Mouse (Mus musculus) Muller cell, postnatal 12 days (primary cell): ENCODE measurements around the gene Ctnnd2.
A peak's percentile ranks its signal among the peaks of the same experiment; 100 is the strongest.

Experiments used
- DNase-seq: peaks from one replicate; pipeline ENCODE4 v3.0.0-alpha.2; 2015; ENCODE audit errors: inconsistent ontology term

Ctnnd2 gene

GRCm38 (mm10) chr15:30240881-30241280 lies 68.5 kb downstream of the Ctnnd2 start:
- no peak for DNase-seq

- no peak for DNase-seq
These were observed 96.4 kb downstream of the Ctnnd2 start for GRCm38 (mm10) chr15:30268822-30269221.

- peak; percentile 31 for DNase-seq
These were observed 98.8 kb downstream of the Ctnnd2 start for GRCm38 (mm10) chr15:30271141-30271572.

GRCm38 (mm10) chr15:30272326-30272725 lies 99.9 kb downstream of the Ctnnd2 start:
- no peak for DNase-seq

- no peak for DNase-seq
These were observed 103.3 kb downstream of the Ctnnd2 start for GRCm38 (mm10) chr15:30275721-30276120.

GRCm38 (mm10) chr15:30276691-30277090 lies 104.3 kb downstream of the Ctnnd2 start:
- DNase-seq: peak; percentile 73

- DNase-seq: no peak
These were observed 106.2 kb downstream of the Ctnnd2 start for GRCm38 (mm10) chr15:30278610-30279009.

GRCm38 (mm10) chr15:30285572-30286244 lies 113.3 kb downstream of the Ctnnd2 start:
- peak; percentile 33 for DNase-seq

GRCm38 (mm10) chr15:30286245-30286642 lies 113.9 kb downstream of the Ctnnd2 start:
- no peak for DNase-seq

- DNase-seq: no peak
These were observed 130.4 kb downstream of the Ctnnd2 start for GRCm38 (mm10) chr15:30302824-30303223.

- DNase-seq: no peak
These were observed 134.0 kb downstream of the Ctnnd2 start for GRCm38 (mm10) chr15:30306437-30306836.

GRCm38 (mm10) chr15:30322543-30322942 lies 150.2 kb downstream of the Ctnnd2 start:
- DNase-seq: no peak

- no peak for DNase-seq
These were observed 161.2 kb downstream of the Ctnnd2 start for GRCm38 (mm10) chr15:30333336-30334310.

- DNase-seq: peak; percentile 10
These were observed 166.3 kb downstream of the Ctnnd2 start for GRCm38 (mm10) chr15:30338585-30339197.

GRCm38 (mm10) chr15:30345754-30346153 lies 173.4 kb downstream of the Ctnnd2 start:
- DNase-seq: no peak

- peak; percentile 92 for DNase-seq
These were observed 192.1 kb downstream of the Ctnnd2 start for GRCm38 (mm10) chr15:30364491-30364890.

GRCm38 (mm10) chr15:30369997-30370396 lies 197.6 kb downstream of the Ctnnd2 start:
- no peak for DNase-seq

GRCm38 (mm10) chr15:30371151-30371550 lies 198.8 kb downstream of the Ctnnd2 start:
- no peak for DNase-seq

- DNase-seq: no peak
These were observed 201.3 kb downstream of the Ctnnd2 start for GRCm38 (mm10) chr15:30373654-30374215.

GRCm38 (mm10) chr15:30374907-30375306 lies 202.5 kb downstream of the Ctnnd2 start:
- no peak for DNase-seq

GRCm38 (mm10) chr15:30383075-30383842 lies 210.9 kb downstream of the Ctnnd2 start:
- DNase-seq: peak; percentile 92
